Mouse (Mus musculus): ENCODE results near the gene Brd7.

DNA sequence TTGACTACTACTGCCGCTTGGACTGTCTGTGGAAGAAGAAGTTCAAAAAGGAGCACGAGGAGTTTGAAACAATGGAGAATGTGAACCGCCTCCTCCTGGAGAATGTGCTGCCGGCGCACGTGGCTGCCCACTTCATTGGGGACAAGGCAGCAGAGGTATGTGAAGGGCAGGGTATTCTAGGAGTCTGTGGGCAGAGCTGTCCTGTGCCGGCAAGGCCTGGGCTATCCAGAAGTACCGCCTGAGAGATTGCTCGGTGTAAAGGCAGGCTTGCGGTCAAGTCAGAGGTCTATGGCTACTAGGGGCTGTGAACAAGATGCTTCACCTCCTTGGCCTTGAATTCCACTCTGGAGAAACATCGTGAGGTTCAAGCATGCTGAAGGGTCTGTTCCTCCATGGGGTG is 37.2 kb downstream of the Brd7 start:
- TF ChIP-seq CTCF (IDR thresholded peaks at IDR 0.05; ENCODE audit: extremely low read depth, insufficient read length, insufficient replicate concordance, low read depth, low read length), result no peak
- TF ChIP-seq POLR2A (IDR thresholded peaks at IDR 0.05; ENCODE audit: low read depth, low read length), result no peak
